Mouse (Mus musculus) myocyte (in vitro differentiated cells): ENCODE measurements around the gene Map3k1. TPM values are rescaled to one million over a fixed set of nuclear protein-coding genes. Genes with fewer than 3 reads are reported as not detected.

Source experiments
- H3K27me3 ChIP-seq: one replicate; pipeline ENCODE4 v1.6.1; 2011; ENCODE audit not compliant: control insufficient read depth, insufficient read depth, insufficient read length
- H3K36me3 ChIP-seq: one replicate; pipeline ENCODE4 v1.6.1; 2011; ENCODE audit not compliant: control insufficient read depth, insufficient read depth
- H3K4me2 ChIP-seq: one replicate; pipeline ENCODE4 v1.6.1; 2011; ENCODE audit warnings: low read depth, control low read depth
- H3K4me3 ChIP-seq: one replicate; pipeline ENCODE4 v1.5.1; 2011; ENCODE audit warnings: mild to moderate bottlenecking, control low read depth, moderate library complexity
- H3K79me2 ChIP-seq: one replicate; pipeline ENCODE4 v1.6.1; 2011; ENCODE audit not compliant: control insufficient read depth, insufficient read depth
- H3ac ChIP-seq: one replicate; pipeline ENCODE4 v1.6.1; 2011; ENCODE audit not compliant: control insufficient read depth, insufficient read length
- CEBPB ChIP-seq: IDR thresholded peaks from 2 replicates; pipeline ENCODE4 v1.6.1; 2011; ENCODE audit warnings: mild to moderate bottlenecking, moderate library complexity; ENCODE audit not compliant: poor library complexity, insufficient read depth, severe bottlenecking
- E2F4 ChIP-seq: IDR thresholded peaks from one replicate; pipeline ENCODE4 v1.6.1; 2011; ENCODE audit warnings: mild to moderate bottlenecking, control low read depth, moderate library complexity; ENCODE audit not compliant: insufficient read depth
- MAX ChIP-seq: IDR thresholded peaks from one replicate; pipeline ENCODE4 v1.6.1; 2011; ENCODE audit warnings: low read depth, mild to moderate bottlenecking, control low read depth
- MYOD1 ChIP-seq, 3 experiments: IDR thresholded peaks; one replicate each; pipeline ENCODE4 v1.6.1; 2011; ENCODE audit warnings: control low read depth in 2 of 3, low read depth in 2 of 3, mild to moderate bottlenecking in 2 of 3, moderate library complexity in 1 of 3; ENCODE audit not compliant: insufficient read length in 2 of 3, control insufficient read depth in 1 of 3
- MYOG ChIP-seq, 3 experiments: IDR thresholded peaks; one replicate each; pipeline ENCODE4 v1.6.1; 2011; ENCODE audit warnings: control low read depth in 2 of 3, low read depth in 2 of 3, mild to moderate bottlenecking in 2 of 3; ENCODE audit not compliant: insufficient read length in 2 of 3, control insufficient read depth in 1 of 3, insufficient read depth in 1 of 3
- POLR2A ChIP-seq: IDR thresholded peaks from one replicate; pipeline ENCODE4 v1.6.1; 2011; ENCODE audit warnings: low read depth, mild to moderate bottlenecking, control low read depth, moderate library complexity; ENCODE audit not compliant: insufficient read length
- POLR2AphosphoS2 ChIP-seq: IDR thresholded peaks from one replicate; pipeline ENCODE4 v1.6.1; 2011; ENCODE audit warnings: low read depth, control low read depth; ENCODE audit not compliant: insufficient read length
- REST ChIP-seq: IDR thresholded peaks from one replicate; pipeline ENCODE4 v1.6.1; 2011; ENCODE audit warnings: mild to moderate bottlenecking, control low read depth, moderate library complexity; ENCODE audit not compliant: insufficient read depth, insufficient read length
- SRF ChIP-seq: IDR thresholded peaks from one replicate; pipeline ENCODE4 v1.6.1; 2011; ENCODE audit warnings: low read depth; ENCODE audit not compliant: control insufficient read depth, insufficient read length
- TCF12 ChIP-seq: IDR thresholded peaks from one replicate; pipeline ENCODE4 v1.6.1; 2011; ENCODE audit warnings: mild to moderate bottlenecking, control low read depth; ENCODE audit not compliant: poor library complexity, insufficient read depth, severe bottlenecking
- TCF3 ChIP-seq: IDR thresholded peaks from one replicate; pipeline ENCODE4 v1.6.1; 2011; ENCODE audit warnings: low read depth, control low read depth; ENCODE audit not compliant: insufficient read length
- USF1 ChIP-seq: IDR thresholded peaks from one replicate; pipeline ENCODE4 v1.6.1; 2011; ENCODE audit warnings: low read depth, mild to moderate bottlenecking, control low read depth, moderate library complexity
- polyA plus RNA-seq: library from polyadenylated mRNA; unstranded; fragments of >200 nt; fragmentation: generic; extraction: Trizol; gene quantifications from one replicate; pipeline ENCODE4 v1.2.1, GENCODE M21; 2012; ENCODE audit warnings: missing spikeins

Gene Map3k1
- polyA plus RNA-seq, 1 experiment: 1.0 TPM

DNA sequence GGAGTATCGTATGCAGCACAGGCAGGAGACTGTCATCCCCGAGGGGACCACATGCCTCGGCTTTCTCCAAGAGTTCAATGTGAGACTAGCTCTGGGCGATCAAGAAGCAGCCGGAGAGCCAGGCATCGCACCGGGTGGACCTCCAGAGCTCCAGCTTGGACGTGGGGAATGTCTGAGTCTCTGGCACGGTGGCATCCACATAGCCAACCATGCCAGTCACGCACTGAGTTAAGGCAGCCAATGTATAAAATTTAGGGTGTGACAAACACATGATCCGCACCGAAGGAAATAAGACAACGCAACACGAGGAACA, 15.9 kb downstream of the Map3k1 start:
- no peak overlapping the region for H3K4me2 ChIP-seq
- H3K27me3 ChIP-seq: no peaks in the 10 kb centered on the region
- peaks cover 18% of the 10 kb centered on the region for H3K79me2 ChIP-seq
- TF ChIP-seq E2F4 (no peak), USF1 (no peak), POLR2A (no peak), MAX (no peak), POLR2AphosphoS2 (no peak), CEBPB (no peak), TCF12 (no peak)
- H3K36me3 ChIP-seq: no peaks in the 10 kb centered on the region
- no peak overlapping the region for H3K4me3 ChIP-seq
- no peak overlapping the region for H3ac ChIP-seq

DNA sequence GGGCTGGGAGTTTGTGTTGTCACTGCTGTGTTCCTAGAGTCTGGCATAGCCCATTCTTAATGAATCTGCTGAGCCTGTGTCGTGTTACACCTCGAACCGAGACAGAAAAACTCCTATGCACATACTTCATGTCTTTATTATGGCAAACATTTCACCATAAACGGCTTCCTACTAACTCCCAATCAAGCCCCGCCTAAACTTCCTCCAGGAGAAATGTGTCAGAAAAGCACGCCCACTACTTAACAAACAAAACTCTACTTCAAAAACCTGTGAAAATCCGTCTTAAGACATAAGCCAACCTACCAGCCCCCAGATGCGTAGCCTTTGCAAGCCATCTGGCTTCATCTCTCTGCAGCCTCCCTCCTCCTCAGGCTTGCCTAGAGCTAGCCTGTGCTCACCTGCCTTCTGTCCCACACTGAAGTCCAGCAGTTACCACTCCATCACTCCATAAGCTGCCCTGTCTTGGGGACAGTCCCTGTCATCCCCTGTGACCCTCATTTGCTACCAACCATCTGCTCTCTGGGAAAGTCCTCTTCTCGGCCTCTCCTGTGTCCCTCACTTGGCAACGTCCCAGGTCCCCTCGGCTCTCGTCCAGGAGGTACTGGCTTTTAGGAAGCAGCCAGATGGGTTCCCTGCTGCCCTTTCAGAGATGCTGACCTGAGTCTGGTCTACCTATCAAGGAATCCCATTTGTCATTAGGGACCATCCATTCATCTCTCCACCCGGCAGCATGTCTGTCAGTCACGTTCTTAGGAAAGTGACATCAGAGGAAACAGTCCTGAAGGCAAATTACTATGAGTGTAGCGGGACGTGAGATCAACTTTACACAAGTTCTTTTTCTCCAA, 16.4 kb downstream of the Map3k1 start:
- H3K27me3 ChIP-seq: no peaks in the 10 kb centered on the region
- TF ChIP-seq POLR2A (no peak), USF1 (no peak), MAX (no peak)
- no peak overlapping the region for H3K4me2 ChIP-seq
- H3K4me3 ChIP-seq: no peak overlapping the region
- peaks cover 16% of the 10 kb centered on the region for H3K79me2 ChIP-seq
- no peak overlapping the region for H3ac ChIP-seq
- H3K36me3 ChIP-seq: no peaks in the 10 kb centered on the region

DNA sequence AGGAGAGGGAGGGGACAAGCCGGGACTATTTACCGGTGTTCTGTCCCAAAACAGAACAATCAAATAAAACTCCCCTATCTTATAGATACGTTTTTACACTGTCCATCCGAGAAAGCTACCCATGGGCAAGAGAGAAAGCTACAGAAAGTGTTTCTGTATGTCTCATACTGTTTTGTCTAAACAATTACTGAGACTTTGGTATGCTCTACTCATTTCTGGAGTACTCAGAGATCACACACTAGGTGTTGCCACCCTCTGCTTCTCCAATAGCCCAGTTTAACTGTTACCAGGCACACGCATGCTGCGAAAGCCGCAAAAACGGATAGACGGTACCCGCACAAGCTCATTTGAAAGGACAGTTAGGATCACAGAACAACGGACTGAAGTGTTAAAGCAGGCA, 17.2 kb downstream of the Map3k1 start:
- TF ChIP-seq E2F4 (no peak), MAX (no peak), MYOD1 (IDR thresholded peaks at IDR 0.05; ENCODE audit: control insufficient read depth in 1 of 3, insufficient read length in 2 of 3, low read depth in 2 of 3) (no peak), USF1 (no peak), TCF3 (no peak), POLR2AphosphoS2 (no peak), POLR2A (no peak), SRF (no peak), CEBPB (no peak), TCF12 (no peak), MYOG (IDR thresholded peaks at IDR 0.05; ENCODE audit: control insufficient read depth in 1 of 3, insufficient read depth in 1 of 3, insufficient read length in 2 of 3, low read depth in 2 of 3) (no peak)
- Histone ChIP-seq H3K27me3 (no peaks in the 10 kb centered on the region), H3K4me3 (no peak overlapping the region)

GRCm38 (mm10) chr13:111789420-111790065, 19.2 kb downstream of the Map3k1 start:
- no peak overlapping the region for H3ac ChIP-seq
- H3K36me3 ChIP-seq: no peaks in the 10 kb centered on the region
- H3K4me3 ChIP-seq: no peak overlapping the region
- no peak overlapping the region for H3K4me2 ChIP-seq
- no peaks in the 10 kb centered on the region for H3K27me3 ChIP-seq
- TF ChIP-seq REST (no peak), TCF12 (no peak), CEBPB (no peak), MAX (no peak), TCF3 (no peak)
- peaks cover 21% of the 10 kb centered on the region for H3K79me2 ChIP-seq

More for the DNA sequence above, 17.2 kb downstream of the Map3k1 start:
- Histone ChIP-seq H3K36me3 (no peaks in the 10 kb centered on the region), H3K4me2 (no peak overlapping the region), H3ac (no peak overlapping the region), H3K79me2 (peaks cover 16% of the 10 kb centered on the region)

GRCm38 (mm10) chr13:111788882-111789281, 19.9 kb downstream of the Map3k1 start:
- Histone ChIP-seq H3ac (no peak overlapping the region), H3K79me2 (peaks cover 21% of the 10 kb centered on the region), H3K36me3 (no peaks in the 10 kb centered on the region), H3K4me3 (no peak overlapping the region), H3K27me3 (no peaks in the 10 kb centered on the region), H3K4me2 (no peak overlapping the region)
- TF ChIP-seq TCF3 (no peak), MAX (no peak), MYOG (IDR thresholded peaks at IDR 0.05; ENCODE audit: control insufficient read depth in 1 of 3, insufficient read depth in 1 of 3, insufficient read length in 2 of 3, low read depth in 2 of 3) (no peak), REST (no peak), CEBPB (no peak), E2F4 (no peak), POLR2AphosphoS2 (no peak), TCF12 (no peak), SRF (no peak), POLR2A (no peak), USF1 (no peak), MYOD1 (IDR thresholded peaks at IDR 0.05; ENCODE audit: control insufficient read depth in 1 of 3, insufficient read length in 2 of 3, low read depth in 2 of 3) (no peak)
